ENCODE assay signal across 7 mouse cellular contexts in the genomic region with DNA sequence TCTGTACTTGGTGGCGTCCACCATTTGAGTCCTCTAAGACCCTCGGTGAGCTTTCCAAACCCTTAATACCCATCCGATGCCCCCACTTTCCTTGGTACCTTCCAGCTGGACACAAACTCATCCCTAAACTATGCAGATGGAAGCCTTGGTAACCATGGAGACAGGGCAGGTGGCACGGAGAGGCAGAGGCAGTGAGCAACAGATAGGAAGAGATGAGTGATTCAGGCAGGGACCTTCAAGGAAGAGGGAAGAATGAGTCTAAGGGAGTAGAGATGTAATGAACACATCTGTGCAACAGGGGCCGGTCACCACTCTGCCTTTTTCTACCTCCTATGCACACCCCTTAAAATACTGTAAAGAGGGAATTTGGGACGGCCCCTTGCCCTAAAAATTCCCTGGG. TPM values are rescaled to one million over a fixed set of nuclear protein-coding genes. Genes with fewer than 3 reads are reported as not detected.
DNase-seq lines count a peak whose midpoint lies in the region; ATAC-seq lines count a peak whose summit lies in the region.

No protein-coding gene starts in this region.

- no peaks in the 10 kb centered on the region for H3K9me3 ChIP-seq in lung, embryonic 15.5 days
- no peaks in the 10 kb centered on the region for H3K9me3 ChIP-seq in embryonic facial prominence, embryonic 13.5 days
- H3K9me3 ChIP-seq in intestine, embryonic 14.5 days (ENCODE audit: control insufficient read depth, low read length) = no peaks in the 10 kb centered on the region

- H3K9ac ChIP-seq in lung, embryonic 15.5 days = no peak overlapping the region
- H3K9ac ChIP-seq in embryonic facial prominence, embryonic 13.5 days = peak overlapping the region; percentile 80; the same call in 1 of the 2 replicates
- no peak overlapping the region for H3K9ac ChIP-seq in intestine, embryonic 14.5 days (ENCODE audit: low read length)

- peaks cover 47% of the 10 kb centered on the region for H3K4me1 ChIP-seq in lung, embryonic 15.5 days
- peaks cover 56% of the 10 kb centered on the region for H3K4me1 ChIP-seq in embryonic facial prominence, embryonic 13.5 days
- H3K4me1 ChIP-seq in intestine, embryonic 14.5 days (replicated peaks; ENCODE audit: control insufficient read depth, insufficient read depth, low read length) = peaks cover 37% of the 10 kb centered on the region

- H3K27ac ChIP-seq in lung, embryonic 15.5 days = no peak overlapping the region
- H3K27ac ChIP-seq in embryonic facial prominence, embryonic 13.5 days = no peak overlapping the region
- no peak overlapping the region for H3K27ac ChIP-seq in intestine, embryonic 14.5 days (ENCODE audit: low read depth)

- WGBS in lung, embryonic 15.5 days = 25% methylated on average over 6 of the region's 6 CpGs
- 23% methylated on average over 6 of the region's 6 CpGs for WGBS in embryonic facial prominence, embryonic 13.5 days
- WGBS in intestine, embryonic 14.5 days = 25% methylated on average over 6 of the region's 6 CpGs

- peak overlapping the region; percentile 46; the same call in 1 of the 2 replicates for H3K4me3 ChIP-seq in lung, embryonic 15.5 days
- H3K4me3 ChIP-seq in embryonic facial prominence, embryonic 13.5 days = peak overlapping the region; percentile 58
- peak overlapping the region; percentile 48; the same call in 1 of the 2 replicates for H3K4me3 ChIP-seq in intestine, embryonic 14.5 days (ENCODE audit: low read depth, low read length)

- DNase-seq in lung, postnatal 10 days = no peak
- DNase-seq in intestine, embryonic 14.5 days (ENCODE audit: low spot score) = no peak
- DNase-seq in right cerebral cortex, postnatal 25 days = peak; percentile 52
- DNase-seq in thymus, postnatal 25 days = no peak

- H3K27me3 ChIP-seq in lung, embryonic 15.5 days = peaks cover 44% of the 10 kb centered on the region
- H3K27me3 ChIP-seq in embryonic facial prominence, embryonic 13.5 days = peaks cover 32% of the 10 kb centered on the region
- peaks cover 24% of the 10 kb centered on the region; the same call in 1 of the 2 replicates for H3K27me3 ChIP-seq in intestine, embryonic 14.5 days (replicated peaks; ENCODE audit: control insufficient read depth, insufficient read depth, low read length)

- H3K4me2 ChIP-seq in lung, embryonic 15.5 days = peak overlapping the region; percentile 96
- peak overlapping the region; percentile 98 for H3K4me2 ChIP-seq in embryonic facial prominence, embryonic 13.5 days
- peak overlapping the region; percentile 96 for H3K4me2 ChIP-seq in intestine, embryonic 14.5 days (ENCODE audit: low read length)

- H3K36me3 ChIP-seq in lung, embryonic 15.5 days = no peaks in the 10 kb centered on the region
- no peaks in the 10 kb centered on the region for H3K36me3 ChIP-seq in embryonic facial prominence, embryonic 13.5 days
- H3K36me3 ChIP-seq in intestine, embryonic 14.5 days (ENCODE audit: control insufficient read depth, insufficient read depth, low read length) = no peaks in the 10 kb centered on the region

- no peak for ATAC-seq in lung, embryonic 15.5 days (ENCODE audit: borderline replicate concordance, extremely low read depth, low FRiP score, low TSS enrichment)
- no peak for ATAC-seq in embryonic facial prominence, embryonic 13.5 days (ENCODE audit: insufficient number of reproducible peaks, insufficient read depth, low FRiP score, low TSS enrichment, low read depth)
- ATAC-seq in intestine, embryonic 14.5 days (replicated peaks; ENCODE audit: low FRiP score, low TSS enrichment, low read depth) = no peak
- no peak for ATAC-seq in activated CD4-positive, CD25-positive, alpha-beta regulatory T cell, adult 4 months

RNA-seq across cellular contexts. Expression of a gene that starts 0.8 kb away (rescaled TPM):
- 1.8 and 2.2 TPM in 2 replicates for polyA plus RNA-seq in lung, embryonic 15.5 days (2015; fragmentation: Nextera tagmentation; extraction: Ambion mirVana)
- 3.1 and 3.2 TPM in 2 replicates for polyA plus RNA-seq in embryonic facial prominence, embryonic 13.5 days (2015; fragmentation: Nextera tagmentation; extraction: Ambion mirVana)
- polyA plus RNA-seq in intestine, embryonic 14.5 days (2014; fragmentation: Nextera tagmentation; extraction: Ambion mirVana) = 2.3 and 2.8 TPM in 2 replicates
- not detected for polyA plus RNA-seq in activated CD4-positive, CD25-positive, alpha-beta regulatory T cell, adult 4 months (2017; shearing (Covaris generic))

RNA-seq across cellular contexts. Expression of a gene that starts 1.7 kb away (rescaled TPM):
- polyA plus RNA-seq in lung, embryonic 15.5 days (2015; fragmentation: Nextera tagmentation; extraction: Ambion mirVana) = 38.3 and 39.8 TPM in 2 replicates
- 53.7 and 56.7 TPM in 2 replicates for polyA plus RNA-seq in embryonic facial prominence, embryonic 13.5 days (2015; fragmentation: Nextera tagmentation; extraction: Ambion mirVana)
- polyA plus RNA-seq in intestine, embryonic 14.5 days (2014; fragmentation: Nextera tagmentation; extraction: Ambion mirVana) = 13.6 and 17.4 TPM in 2 replicates
- polyA plus RNA-seq in activated CD4-positive, CD25-positive, alpha-beta regulatory T cell, adult 4 months (2017; shearing (Covaris generic)) = 10 to 100 TPM; 25.1 to 35.6 TPM

RNA-seq across cellular contexts. Expression of a gene that starts 5.3 kb away (rescaled TPM):
- polyA plus RNA-seq in lung, embryonic 15.5 days (2015; fragmentation: Nextera tagmentation; extraction: Ambion mirVana) = 6.9 and 7.9 TPM in 2 replicates
- 8.8 and 9.3 TPM in 2 replicates for polyA plus RNA-seq in embryonic facial prominence, embryonic 13.5 days (2015; fragmentation: Nextera tagmentation; extraction: Ambion mirVana)
- 6.7 and 8.3 TPM in 2 replicates for polyA plus RNA-seq in intestine, embryonic 14.5 days (2014; fragmentation: Nextera tagmentation; extraction: Ambion mirVana)
- polyA plus RNA-seq in activated CD4-positive, CD25-positive, alpha-beta regulatory T cell, adult 4 months (2017; shearing (Covaris generic)) = under 1 TPM; 0.09 to 0.14 TPM

RNA-seq across cellular contexts. Expression of a gene that starts 18.9 kb away (rescaled TPM):
- 1.1 and 1.3 TPM in 2 replicates for polyA plus RNA-seq in lung, embryonic 15.5 days (2015; fragmentation: Nextera tagmentation; extraction: Ambion mirVana)
- polyA plus RNA-seq in embryonic facial prominence, embryonic 13.5 days (2015; fragmentation: Nextera tagmentation; extraction: Ambion mirVana) = 1.3 and 1.5 TPM in 2 replicates
- polyA plus RNA-seq in intestine, embryonic 14.5 days (2014; fragmentation: Nextera tagmentation; extraction: Ambion mirVana) = 0.37 and 1.6 TPM in 2 replicates
- polyA plus RNA-seq in activated CD4-positive, CD25-positive, alpha-beta regulatory T cell, adult 4 months (2017; shearing (Covaris generic)) = not detected

RNA-seq across cellular contexts. Expression of a gene that starts 34.1 kb away (rescaled TPM):
- 127 and 128 TPM in 2 replicates for polyA plus RNA-seq in lung, embryonic 15.5 days (2015; fragmentation: Nextera tagmentation; extraction: Ambion mirVana)
- polyA plus RNA-seq in embryonic facial prominence, embryonic 13.5 days (2015; fragmentation: Nextera tagmentation; extraction: Ambion mirVana) = 148 and 157 TPM in 2 replicates
- polyA plus RNA-seq in intestine, embryonic 14.5 days (2014; fragmentation: Nextera tagmentation; extraction: Ambion mirVana) = 137 and 149 TPM in 2 replicates
- 100 to 1,000 TPM in 1 of 2 experiments, 10 to 100 TPM in 1; 98.9 to 135 TPM for polyA plus RNA-seq in activated CD4-positive, CD25-positive, alpha-beta regulatory T cell, adult 4 months (2017; shearing (Covaris generic))
